24 mouse cellular contexts compared by ENCODE assay signal in genomic region chr15:97943356-97943755, GRCm38 (mm10). TPM values are rescaled to one million over a fixed set of nuclear protein-coding genes. Genes with fewer than 3 reads are reported as not detected.
DNase-seq lines count a peak whose midpoint lies in the region; ATAC-seq and TF ChIP-seq lines count a peak whose summit lies in the region.
"Had no signal": no experiment of that assay in that cellular context is flagged by ENCODE, and none has a peak within 500 bp of the region (broad histone marks: within the 10 kb centered on the region; RNA-seq: fewer than 3 reads in every experiment).

No protein-coding gene starts in this region.

- H3K27ac ChIP-seq in intestine, embryonic 16.5 days (ENCODE audit: low read length), result peak overlapping the region; percentile 41; the same call in 1 of the 2 replicates
- H3K27ac ChIP-seq in kidney, embryonic 16.5 days (ENCODE audit: low read length), result peak overlapping the region; percentile 55
- no peak overlapping the region for H3K27ac ChIP-seq in limb, embryonic 10.5 days
- no peak overlapping the region for H3K27ac ChIP-seq in hindbrain, postnatal 0 days
- H3K27ac ChIP-seq: embryonic facial prominence, embryonic 13.5 days; forebrain, embryonic 13.5 days; heart, adult 2 months; hindbrain, embryonic 13.5 days; liver, embryonic 13.5 days; neural tube, embryonic 13.5 days had no signal

- H3K27me3 ChIP-seq in intestine, embryonic 16.5 days (replicated peaks; ENCODE audit: control insufficient read depth, insufficient read depth, low read length), result no peaks in the 10 kb centered on the region
- no peaks in the 10 kb centered on the region for H3K27me3 ChIP-seq in kidney, embryonic 16.5 days (ENCODE audit: insufficient read depth, low read length)
- H3K27me3 ChIP-seq in limb, embryonic 10.5 days (ENCODE audit: low read depth, poor library complexity, severe bottlenecking), result no peaks in the 10 kb centered on the region
- no peaks in the 10 kb centered on the region for H3K27me3 ChIP-seq in hindbrain, postnatal 0 days (ENCODE audit: insufficient read depth, low read length)
- H3K27me3 ChIP-seq: embryonic facial prominence, embryonic 13.5 days; forebrain, embryonic 13.5 days; hindbrain, embryonic 13.5 days; liver, embryonic 13.5 days; neural tube, embryonic 13.5 days had no signal

- ATAC-seq in intestine, embryonic 16.5 days, result peak; percentile 77
- ATAC-seq in kidney, embryonic 16.5 days (ENCODE audit: low FRiP score, low TSS enrichment), result peak; percentile 75
- ATAC-seq in hindbrain, postnatal 0 days, result no peak
- ATAC-seq: activated CD4-positive, CD25-positive, alpha-beta regulatory T cell, adult 4 months; forebrain, embryonic 13.5 days had no signal

- H3K4me1 ChIP-seq in intestine, embryonic 16.5 days (ENCODE audit: control insufficient read depth, insufficient read depth, low read length), result peaks cover 9% of the 10 kb centered on the region
- peaks cover 22% of the 10 kb centered on the region for H3K4me1 ChIP-seq in kidney, embryonic 16.5 days (ENCODE audit: insufficient read depth, low read length)
- peaks cover 8% of the 10 kb centered on the region for H3K4me1 ChIP-seq in limb, embryonic 10.5 days
- no peaks in the 10 kb centered on the region for H3K4me1 ChIP-seq in hindbrain, postnatal 0 days (ENCODE audit: insufficient read depth, low read length)
- H3K4me1 ChIP-seq: forebrain, embryonic 13.5 days; hindbrain, embryonic 13.5 days; liver, embryonic 13.5 days; neural tube, embryonic 13.5 days had no signal

- WGBS in intestine, embryonic 16.5 days, result 73% methylated on average over 8 of the region's 8 CpGs
- WGBS in kidney, embryonic 16.5 days, result 66% methylated on average over 8 of the region's 8 CpGs
- 89% methylated on average over 8 of the region's 8 CpGs for WGBS in limb, embryonic 10.5 days
- WGBS in hindbrain, postnatal 0 days, result 85% methylated on average over 8 of the region's 8 CpGs

- H3K4me2 ChIP-seq in intestine, embryonic 16.5 days (ENCODE audit: low read depth, low read length), result no peak overlapping the region
- H3K4me2 ChIP-seq in kidney, embryonic 16.5 days (replicated peaks; ENCODE audit: low read depth, low read length), result no peak overlapping the region
- H3K4me2 ChIP-seq in hindbrain, postnatal 0 days (ENCODE audit: low read depth, low read length), result no peak overlapping the region
- H3K4me2 ChIP-seq: embryonic facial prominence, embryonic 13.5 days; forebrain, embryonic 13.5 days; hindbrain, embryonic 13.5 days; liver, embryonic 13.5 days; neural tube, embryonic 13.5 days had no signal

- no peaks in the 10 kb centered on the region for H3K36me3 ChIP-seq in intestine, embryonic 16.5 days (ENCODE audit: control insufficient read depth, insufficient read depth, low read length)
- H3K36me3 ChIP-seq in kidney, embryonic 16.5 days (ENCODE audit: insufficient read depth, low read length), result no peaks in the 10 kb centered on the region
- no peaks in the 10 kb centered on the region for H3K36me3 ChIP-seq in limb, embryonic 10.5 days
- no peaks in the 10 kb centered on the region for H3K36me3 ChIP-seq in hindbrain, postnatal 0 days (ENCODE audit: insufficient read depth, low read length)
- H3K36me3 ChIP-seq: embryonic facial prominence, embryonic 13.5 days; hindbrain, embryonic 13.5 days; liver, embryonic 13.5 days; neural tube, embryonic 13.5 days had no signal

- DNase-seq in kidney, adult 18-20 months, result peak; percentile 83
- DNase-seq in kidney, postnatal 4 days, result peak; percentile 75 to 86
- DNase-seq in limb, embryonic 10.5 days (ENCODE audit: low spot score), result no peak
- no peak for DNase-seq in gastrocnemius, postnatal 4 days (ENCODE audit: low spot score in 2 of 2)
- DNase-seq in hindbrain, postnatal 0 days (ENCODE audit: low spot score), result no peak
- DNase-seq: adrenal gland, adult 8-10 months; cerebellum, adult 18-20 months; cerebellum, postnatal 25 days; gastrocnemius, postnatal 10 days; heart, adult 2 months; liver, embryonic 13.5 days; lung, adult 2 months; lung, postnatal 4 days; midbrain, embryonic 14.5 days; retina, postnatal 1 day; right cerebral cortex, postnatal 25 days had no signal

- no peak overlapping the region for H3K4me3 ChIP-seq in intestine, embryonic 16.5 days (ENCODE audit: low read length)
- H3K4me3 ChIP-seq in kidney, embryonic 16.5 days (ENCODE audit: low read length), result no peak overlapping the region
- no peak overlapping the region for H3K4me3 ChIP-seq in limb, embryonic 10.5 days
- no peak overlapping the region for H3K4me3 ChIP-seq in hindbrain, postnatal 0 days (ENCODE audit: low read length)
- H3K4me3 ChIP-seq: embryonic facial prominence, embryonic 13.5 days; erythroblast, embryonic 14.5 days; forebrain, embryonic 13.5 days; heart, adult 2 months; hindbrain, embryonic 13.5 days; liver, embryonic 13.5 days; neural tube, embryonic 13.5 days had no signal

- no peak overlapping the region for H3K9ac ChIP-seq in intestine, embryonic 16.5 days (ENCODE audit: low read depth, low read length)
- no peak overlapping the region for H3K9ac ChIP-seq in kidney, embryonic 16.5 days (replicated peaks; ENCODE audit: low read length)
- H3K9ac ChIP-seq in hindbrain, postnatal 0 days (replicated peaks; ENCODE audit: low read length), result no peak overlapping the region
- H3K9ac ChIP-seq: embryonic facial prominence, embryonic 13.5 days; forebrain, embryonic 13.5 days; hindbrain, embryonic 13.5 days; liver, embryonic 13.5 days; neural tube, embryonic 13.5 days had no signal

- TF ChIP-seq CTCF in hindbrain, postnatal 0 days (IDR thresholded peaks at IDR 0.05; ENCODE audit: low read depth), result no peak

- no peaks in the 10 kb centered on the region for H3K9me3 ChIP-seq in intestine, embryonic 16.5 days (ENCODE audit: control insufficient read depth, low read length)
- no peaks in the 10 kb centered on the region for H3K9me3 ChIP-seq in kidney, embryonic 16.5 days (ENCODE audit: low read length)
- no peaks in the 10 kb centered on the region for H3K9me3 ChIP-seq in limb, embryonic 10.5 days (replicated peaks)
- H3K9me3 ChIP-seq in hindbrain, postnatal 0 days (ENCODE audit: low read length), result no peaks in the 10 kb centered on the region
- H3K9me3 ChIP-seq: embryonic facial prominence, embryonic 13.5 days; forebrain, embryonic 13.5 days; hindbrain, embryonic 13.5 days; liver, embryonic 13.5 days; neural tube, embryonic 13.5 days had no signal

RNA-seq across cellular contexts. Expression of gene Tmem106c, which starts 20.6 kb away (rescaled TPM):
- 47.5 and 51.6 TPM in 2 replicates for polyA plus RNA-seq in intestine, embryonic 16.5 days (2015; fragmentation: Nextera tagmentation; extraction: Ambion mirVana)
- polyA plus RNA-seq in kidney, embryonic 16.5 days (2015; fragmentation: Nextera tagmentation; extraction: Ambion mirVana), result 56.0 and 61.3 TPM in 2 replicates
- 29.8 and 34.9 TPM in 2 replicates for polyA plus RNA-seq in limb, embryonic 10.5 days (2016; fragmentation: Nextera tagmentation; extraction: Ambion mirVana)
- 10 to 100 TPM; 22.6 to 23.0 TPM for total RNA-seq in gastrocnemius, postnatal 4 days (2021)
- 53.7 and 57.9 TPM in 2 replicates for total RNA-seq in hindbrain, postnatal 0 days (2014; rRNA removed)
- polyA plus RNA-seq in hindbrain, postnatal 0 days (2015; fragmentation: Nextera tagmentation; extraction: Ambion mirVana), result 55.9 and 57.9 TPM in 2 replicates

RNA-seq across cellular contexts. Expression of gene Vdr, which starts 32.9 kb away (rescaled TPM):
- polyA plus RNA-seq in intestine, embryonic 16.5 days (2015; fragmentation: Nextera tagmentation; extraction: Ambion mirVana), result 2.4 TPM in 2 replicates
- polyA plus RNA-seq in kidney, embryonic 16.5 days (2015; fragmentation: Nextera tagmentation; extraction: Ambion mirVana), result 9.6 and 10.5 TPM in 2 replicates
- 0.15 and 0.23 TPM in 2 replicates for polyA plus RNA-seq in limb, embryonic 10.5 days (2016; fragmentation: Nextera tagmentation; extraction: Ambion mirVana)
- under 1 TPM; 0.15 to 0.47 TPM for total RNA-seq in gastrocnemius, postnatal 4 days (2021)
- total RNA-seq in hindbrain, postnatal 0 days (2014; rRNA removed), result 0.26 and 0.29 TPM in 2 replicates
- polyA plus RNA-seq in hindbrain, postnatal 0 days (2015; fragmentation: Nextera tagmentation; extraction: Ambion mirVana), result 0.38 and 0.76 TPM in 2 replicates
- polyA plus RNA-seq: erythroblast, embryonic 14.5 days; forebrain, embryonic 13.5 days; midbrain, embryonic 14.5 days had no signal

Comparison
In these comparisons a context has a peak if more than half of its experiments do, and no peak if none do; other contexts are left out.
1. H3K27ac ChIP-seq: peak in intestine, embryonic 16.5 days (single experiment) and kidney, embryonic 16.5 days (single experiment); none in limb, embryonic 10.5 days (single experiment) and hindbrain, postnatal 0 days (single experiment).
2. DNase-seq: peak in kidney, adult 18-20 months (single experiment) and kidney, postnatal 4 days (2 of 2); none in limb, embryonic 10.5 days (single experiment), gastrocnemius, postnatal 4 days (0 of 2) and hindbrain, postnatal 0 days (single experiment).